Mouse (Mus musculus): ENCODE data around the gene Srsf9. TPM values are rescaled to one million over a fixed set of nuclear protein-coding genes. Genes with fewer than 3 reads are reported as not detected.
"Not testable (repeated sequence)": the region's sequence is repeated elsewhere in the genome, so short reads cannot be mapped to it uniquely, and the experiment has no call there.

Srsf9 gene
- polyA plus RNA-seq, 1 experiment from 2014 or later: 376 TPM

- WGBS: 1% methylated on average over 44 of the region's 46 CpGs
Observed at GRCm38 (mm10) chr5:115300035-115300744, 26.8 kb upstream of the Srsf9 start.

GRCm38 (mm10) chr5:115300792-115301614 is 26.0 kb upstream of the Srsf9 start, which contains the start of gene Dynll1:
Gene Dynll1, minus strand, starts transcription at chr5:115300999.
- peak; percentile 100 for DNase-seq (ENCODE audit: low spot score, missing footprints)
- H3K4me3 ChIP-seq (ENCODE audit: low read depth, low read length): peak within 1 kb of the TSS; percentile 87
- peak within 1 kb of the TSS; percentile 72 for H3K4me2 ChIP-seq
- peaks cover 10% of the 10 kb centered on the region for H3K36me3 ChIP-seq (ENCODE audit: control insufficient read depth, insufficient read depth, low read length)
- peak; percentile 98 for ATAC-seq (ENCODE audit: low FRiP score)
- H3K9ac ChIP-seq (ENCODE audit: low read length): peak within 1 kb of the TSS; percentile 87
- H3K4me1 ChIP-seq (ENCODE audit: control insufficient read depth, insufficient read depth, low read length): peaks cover 16% of the 10 kb centered on the region
- H3K27ac ChIP-seq (ENCODE audit: low read depth, low read length): peak within 1 kb of the TSS; percentile 81
- no peaks in the 10 kb centered on the region; the same call in 1 of the 2 replicates for H3K27me3 ChIP-seq (ENCODE audit: control insufficient read depth, insufficient read depth, low read length)
- under 1% methylated on average over 64 of the region's 66 CpGs for WGBS
- no peaks in the 10 kb centered on the region for H3K9me3 ChIP-seq (ENCODE audit: control insufficient read depth, low read length)

More at GRCm38 (mm10) chr5:115300035-115300744, 26.8 kb upstream of the Srsf9 start:
- H3K4me2 ChIP-seq: peak overlapping the region; percentile 72
- ATAC-seq (ENCODE audit: low FRiP score) (no peak; the same call in 1 of the 2 replicates), DNase-seq (ENCODE audit: low spot score, missing footprints) (peak; percentile 95)
- H3K4me3 ChIP-seq (ENCODE audit: low read depth, low read length): peak overlapping the region; percentile 87
- H3K4me1 ChIP-seq (ENCODE audit: control insufficient read depth, insufficient read depth, low read length): peaks cover 16% of the 10 kb centered on the region
- peak overlapping the region; percentile 81 for H3K27ac ChIP-seq (ENCODE audit: low read depth, low read length)
- no peaks in the 10 kb centered on the region; the same call in 1 of the 2 replicates for H3K27me3 ChIP-seq (ENCODE audit: control insufficient read depth, insufficient read depth, low read length)
- no peaks in the 10 kb centered on the region for H3K9me3 ChIP-seq (ENCODE audit: control insufficient read depth, low read length)
- H3K9ac ChIP-seq (ENCODE audit: low read length): peak overlapping the region; percentile 87
- H3K36me3 ChIP-seq (ENCODE audit: control insufficient read depth, insufficient read depth, low read length): peaks cover 10% of the 10 kb centered on the region

GRCm38 (mm10) chr5:115301615-115302014 is 25.4 kb upstream of the Srsf9 start:
- no peak; the same call in 1 of the 2 replicates for ATAC-seq (ENCODE audit: low FRiP score)
- Histone ChIP-seq H3K27ac (ENCODE audit: low read depth, low read length) (no peak overlapping the region), H3K36me3 (ENCODE audit: control insufficient read depth, insufficient read depth, low read length) (peaks cover 8% of the 10 kb centered on the region), H3K27me3 (ENCODE audit: control insufficient read depth, insufficient read depth, low read length) (no peaks in the 10 kb centered on the region; the same call in 1 of the 2 replicates), H3K4me1 (ENCODE audit: control insufficient read depth, insufficient read depth, low read length) (peaks cover 16% of the 10 kb centered on the region), H3K9me3 (ENCODE audit: control insufficient read depth, low read length) (no peaks in the 10 kb centered on the region), H3K9ac (ENCODE audit: low read length) (peak overlapping the region; percentile 54), H3K4me2 (peak overlapping the region; percentile 63), H3K4me3 (ENCODE audit: low read depth, low read length) (peak overlapping the region; percentile 87)
- DNase-seq (ENCODE audit: low spot score, missing footprints): no peak
- 31% methylated on average over 13 of the region's 13 CpGs for WGBS

- ATAC-seq (ENCODE audit: low FRiP score); H3K36me3 ChIP-seq (ENCODE audit: control insufficient read depth, insufficient read depth, low read length); H3K27ac ChIP-seq (ENCODE audit: low read depth, low read length); H3K4me2 ChIP-seq; H3K4me3 ChIP-seq (ENCODE audit: low read depth, low read length); H3K27me3 ChIP-seq (ENCODE audit: control insufficient read depth, insufficient read depth, low read length); H3K9me3 ChIP-seq (ENCODE audit: control insufficient read depth, low read length); H3K9ac ChIP-seq (ENCODE audit: low read length); DNase-seq (ENCODE audit: low spot score, missing footprints): not testable (repeated sequence)
- 85% methylated on average over 3 of the region's 7 CpGs for WGBS
- H3K4me1 ChIP-seq (ENCODE audit: control insufficient read depth, insufficient read depth, low read length): peaks cover 16% of the 10 kb centered on the region
Observed at GRCm38 (mm10) chr5:115302190-115302589, 24.8 kb upstream of the Srsf9 start.

- Histone ChIP-seq H3K36me3 (ENCODE audit: control insufficient read depth, insufficient read depth, low read length) (no peaks in the 10 kb centered on the region), H3K27ac (ENCODE audit: low read depth, low read length) (no peak overlapping the region), H3K9me3 (ENCODE audit: control insufficient read depth, low read length) (no peaks in the 10 kb centered on the region), H3K4me2 (no peak overlapping the region), H3K27me3 (ENCODE audit: control insufficient read depth, insufficient read depth, low read length) (no peaks in the 10 kb centered on the region), H3K4me3 (ENCODE audit: low read depth, low read length) (no peak overlapping the region), H3K4me1 (ENCODE audit: control insufficient read depth, insufficient read depth, low read length) (peaks cover 8% of the 10 kb centered on the region), H3K9ac (ENCODE audit: low read length) (no peak overlapping the region)
- WGBS: 84% methylated on average over 4 of the region's 4 CpGs
- DNase-seq (ENCODE audit: low spot score, missing footprints) (no peak), ATAC-seq (ENCODE audit: low FRiP score) (no peak)
Observed at GRCm38 (mm10) chr5:115312354-115312753, 14.6 kb upstream of the Srsf9 start.

- no peaks in the 10 kb centered on the region for H3K36me3 ChIP-seq (ENCODE audit: control insufficient read depth, insufficient read depth, low read length)
- no peak overlapping the region for H3K4me2 ChIP-seq
- no peaks in the 10 kb centered on the region for H3K9me3 ChIP-seq (ENCODE audit: control insufficient read depth, low read length)
- no peak overlapping the region for H3K27ac ChIP-seq (ENCODE audit: low read depth, low read length)
- no peaks in the 10 kb centered on the region for H3K27me3 ChIP-seq (ENCODE audit: control insufficient read depth, insufficient read depth, low read length)
- WGBS: 89% methylated on average over 10 of the region's 10 CpGs
- H3K9ac ChIP-seq (ENCODE audit: low read length): no peak overlapping the region
- no peak for ATAC-seq (ENCODE audit: low FRiP score)
- DNase-seq (ENCODE audit: low spot score, missing footprints): no peak
- H3K4me3 ChIP-seq (ENCODE audit: low read depth, low read length): no peak overlapping the region
- peaks cover 12% of the 10 kb centered on the region for H3K4me1 ChIP-seq (ENCODE audit: control insufficient read depth, insufficient read depth, low read length)
Observed at GRCm38 (mm10) chr5:115312816-115313667, 13.9 kb upstream of the Srsf9 start.

- no peak overlapping the region for H3K27ac ChIP-seq (ENCODE audit: low read depth, low read length)
- no peak overlapping the region for H3K4me3 ChIP-seq (ENCODE audit: low read depth, low read length)
- 45% methylated on average over 5 of the region's 5 CpGs for WGBS
- 0 out of 2 replicates have a peak overlapping the region, but pooled peaks have one; percentile 20 for H3K9ac ChIP-seq (ENCODE audit: low read length)
- no peaks in the 10 kb centered on the region for H3K27me3 ChIP-seq (ENCODE audit: control insufficient read depth, insufficient read depth, low read length)
- H3K4me2 ChIP-seq: no peak overlapping the region
- H3K9me3 ChIP-seq (ENCODE audit: control insufficient read depth, low read length): no peaks in the 10 kb centered on the region
- no peak for DNase-seq (ENCODE audit: low spot score, missing footprints)
- no peaks in the 10 kb centered on the region for H3K36me3 ChIP-seq (ENCODE audit: control insufficient read depth, insufficient read depth, low read length)
- H3K4me1 ChIP-seq (ENCODE audit: control insufficient read depth, insufficient read depth, low read length): peaks cover 12% of the 10 kb centered on the region
- no peak for ATAC-seq (ENCODE audit: low FRiP score)
Observed at GRCm38 (mm10) chr5:115313668-115313943, 13.4 kb upstream of the Srsf9 start.

- peak overlapping the region; percentile 56 for H3K27ac ChIP-seq (ENCODE audit: low read depth, low read length)
- DNase-seq (ENCODE audit: low spot score, missing footprints) (peak; percentile 90), ATAC-seq (ENCODE audit: low FRiP score) (0 out of 2 replicates have a peak, but pooled peaks have one; percentile 44)
- 7% methylated on average over 14 of the region's 14 CpGs for WGBS
- H3K4me3 ChIP-seq (ENCODE audit: low read depth, low read length): no peak overlapping the region
- no peaks in the 10 kb centered on the region for H3K27me3 ChIP-seq (ENCODE audit: control insufficient read depth, insufficient read depth, low read length)
- H3K36me3 ChIP-seq (ENCODE audit: control insufficient read depth, insufficient read depth, low read length): no peaks in the 10 kb centered on the region
- H3K4me1 ChIP-seq (ENCODE audit: control insufficient read depth, insufficient read depth, low read length): peaks cover 20% of the 10 kb centered on the region
- H3K4me2 ChIP-seq: no peak overlapping the region; the same call in 1 of the 2 replicates
- peak overlapping the region; percentile 48 for H3K9ac ChIP-seq (ENCODE audit: low read length)
- H3K9me3 ChIP-seq (ENCODE audit: control insufficient read depth, low read length): no peaks in the 10 kb centered on the region
Observed at GRCm38 (mm10) chr5:115316968-115317644, 9.9 kb upstream of the Srsf9 start.

All from midbrain, embryonic 11.5 days (tissue).